Mouse (Mus musculus): ENCODE data around the gene Tenm2. TPM values are rescaled to one million over a fixed set of nuclear protein-coding genes. Genes with fewer than 3 reads are reported as not detected.
A peak's percentile ranks its signal among the peaks of the same experiment; 100 is the strongest.

Gene Tenm2
- polyA plus RNA-seq, 1 experiment from 2014 or later: 1.7 TPM

DNA sequence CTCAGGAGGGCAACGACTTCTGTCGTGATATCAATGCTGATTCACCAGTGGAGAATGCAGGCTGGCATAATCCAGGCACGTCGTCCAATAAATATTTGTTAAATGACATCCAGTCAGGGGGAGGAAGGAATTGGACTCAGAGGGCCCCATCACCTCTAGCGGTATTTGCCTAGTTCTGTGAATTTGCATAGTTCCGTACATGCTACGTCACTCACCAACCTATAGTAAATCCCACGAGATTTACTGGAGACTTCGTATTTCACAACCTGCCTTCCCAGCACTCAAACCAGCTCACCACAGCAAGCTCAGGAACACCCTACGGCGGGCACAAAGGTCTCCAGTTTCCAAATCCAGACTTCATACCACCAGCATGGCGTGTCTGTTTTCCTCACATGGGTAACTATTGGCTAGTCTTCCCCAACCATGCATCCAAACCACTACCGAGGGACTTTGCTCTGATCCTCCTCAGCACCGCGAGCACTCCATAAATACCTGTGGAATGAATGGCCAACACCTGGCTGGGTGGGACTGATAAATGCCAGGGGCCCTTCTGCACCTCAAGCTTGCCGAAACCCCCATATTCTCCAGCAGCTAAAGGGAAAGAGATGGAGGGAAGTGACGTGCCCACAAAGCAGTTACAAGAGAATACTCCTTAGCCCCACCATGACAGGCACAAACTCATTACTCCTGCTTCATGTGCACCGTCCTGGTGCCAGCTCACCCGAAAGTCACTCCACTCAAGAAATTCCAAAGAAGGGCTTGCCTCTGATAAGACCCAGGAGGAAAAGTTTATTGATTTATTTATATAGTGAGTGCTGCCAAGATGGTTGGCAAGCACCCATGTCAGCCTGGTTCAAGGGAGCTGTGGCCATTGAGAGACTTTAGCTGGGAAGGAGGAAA is 1264.7 kb downstream of the Tenm2 start:
- H3K9me3 ChIP-seq: no peaks in the 10 kb centered on the region
- WGBS: 77% methylated on average over 19 of the region's 19 CpGs
- no peak for DNase-seq (ENCODE audit: low spot score)
- H3K27me3 ChIP-seq (ENCODE audit: insufficient read depth, poor library complexity, severe bottlenecking): peaks cover 16% of the 10 kb centered on the region; the same call in 1 of the 2 replicates
- peaks cover 17% of the 10 kb centered on the region for H3K4me1 ChIP-seq
- H3K27ac ChIP-seq: 0 out of 2 replicates have a peak overlapping the region, but pooled peaks have one; percentile 6
- 0 out of 2 replicates have a peak, but pooled peaks cover 5% of the 10 kb centered on the region for H3K36me3 ChIP-seq
- H3K4me3 ChIP-seq: no peak overlapping the region

DNA sequence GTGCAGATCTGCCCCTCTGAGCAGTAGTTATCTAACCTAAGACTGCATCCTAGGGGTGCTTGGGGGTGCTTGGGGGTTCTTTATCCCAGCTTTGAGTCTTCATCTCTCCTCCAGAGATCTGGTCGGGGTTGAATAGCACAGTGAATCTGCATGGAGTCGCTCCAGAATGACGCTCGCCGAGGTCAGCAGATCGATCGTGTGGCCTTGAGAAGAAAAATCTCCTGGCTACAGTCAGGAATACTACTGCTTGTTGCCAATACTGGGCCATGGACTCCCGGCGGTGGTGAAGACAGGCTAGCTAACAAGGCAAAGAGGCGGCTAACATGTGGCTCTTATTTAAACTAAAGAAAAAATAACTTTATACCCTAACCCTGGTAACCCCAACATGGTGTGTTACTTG is 1267.5 kb downstream of the Tenm2 start:
- H3K27me3 ChIP-seq (ENCODE audit: insufficient read depth, poor library complexity, severe bottlenecking): peaks cover 4% of the 10 kb centered on the region; the same call in 1 of the 2 replicates
- H3K4me3 ChIP-seq: no peak overlapping the region
- H3K27ac ChIP-seq: no peak overlapping the region
- no peak for DNase-seq (ENCODE audit: low spot score)
- no peaks in the 10 kb centered on the region for H3K9me3 ChIP-seq
- 91% methylated on average over 10 of the region's 10 CpGs for WGBS
- H3K36me3 ChIP-seq: 0 out of 2 replicates have a peak, but pooled peaks cover 5% of the 10 kb centered on the region
- H3K4me1 ChIP-seq: peaks cover 25% of the 10 kb centered on the region

DNA sequence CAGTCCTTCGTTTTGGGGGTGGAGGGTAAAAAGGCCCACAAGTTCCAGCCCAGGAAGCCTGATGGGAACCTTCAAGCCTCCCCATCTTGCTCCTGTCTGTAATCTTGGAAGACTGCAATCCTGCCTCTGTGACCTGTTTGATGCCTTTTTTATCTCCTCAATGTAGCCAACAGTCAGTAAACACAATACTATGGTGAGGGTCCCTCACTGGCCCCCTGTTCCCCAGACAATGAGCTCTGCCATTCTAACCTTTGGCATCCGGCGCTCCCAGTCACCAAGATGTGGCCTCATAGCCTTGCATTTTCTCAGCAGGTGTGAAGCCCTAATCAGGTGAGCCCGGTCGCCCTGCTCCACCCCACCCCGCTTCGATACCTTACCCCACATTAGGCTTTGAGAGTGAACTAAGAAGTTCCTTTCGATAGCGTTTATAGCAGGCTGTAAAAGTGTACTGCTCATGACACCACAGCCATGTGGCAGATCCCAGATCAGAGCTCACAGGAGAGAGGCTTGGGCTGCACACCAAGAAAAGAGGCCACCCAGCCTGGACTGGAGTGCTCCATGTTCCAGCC is 1271.7 kb downstream of the Tenm2 start:
- H3K9me3 ChIP-seq: no peaks in the 10 kb centered on the region

DNA sequence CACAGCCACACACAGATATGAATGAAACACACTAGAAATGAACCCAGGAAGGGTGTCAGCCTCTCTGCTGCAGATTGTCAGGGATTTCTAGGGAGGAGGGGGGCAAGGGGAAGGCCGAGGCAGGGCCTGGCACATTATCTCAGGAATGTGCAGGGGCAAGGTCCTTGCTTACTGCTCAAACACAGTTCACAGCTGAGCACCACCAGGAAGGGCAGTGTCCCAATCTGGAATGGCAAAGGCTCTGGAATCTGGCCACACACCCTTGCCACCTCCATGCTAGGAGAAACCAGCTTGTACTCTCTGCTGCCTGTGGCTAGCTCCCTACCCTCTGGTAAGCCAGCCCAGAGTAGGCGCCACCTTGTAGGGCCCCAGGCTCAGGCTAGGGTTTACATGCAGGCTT is 1272.2 kb downstream of the Tenm2 start:
- H3K4me3 ChIP-seq: no peak overlapping the region
- no peaks in the 10 kb centered on the region for H3K9me3 ChIP-seq
- H3K27ac ChIP-seq: no peak overlapping the region; the same call in 1 of the 2 replicates
- H3K36me3 ChIP-seq: 0 out of 2 replicates have a peak, but pooled peaks cover 5% of the 10 kb centered on the region
- no peak for DNase-seq (ENCODE audit: low spot score)
- WGBS: 29% methylated on average over 2 of the region's 2 CpGs
- H3K27me3 ChIP-seq (ENCODE audit: insufficient read depth, poor library complexity, severe bottlenecking): no peaks in the 10 kb centered on the region
- peaks cover 22% of the 10 kb centered on the region for H3K4me1 ChIP-seq

More for the DNA sequence above, 1271.7 kb downstream of the Tenm2 start:
- no peaks in the 10 kb centered on the region for H3K27me3 ChIP-seq (ENCODE audit: insufficient read depth, poor library complexity, severe bottlenecking)
- DNase-seq (ENCODE audit: low spot score): no peak
- peaks cover 22% of the 10 kb centered on the region for H3K4me1 ChIP-seq
- 78% methylated on average over 9 of the region's 9 CpGs for WGBS
- H3K36me3 ChIP-seq: 0 out of 2 replicates have a peak, but pooled peaks cover 5% of the 10 kb centered on the region
- H3K4me3 ChIP-seq: no peak overlapping the region
- no peak overlapping the region; the same call in 1 of the 2 replicates for H3K27ac ChIP-seq

DNA sequence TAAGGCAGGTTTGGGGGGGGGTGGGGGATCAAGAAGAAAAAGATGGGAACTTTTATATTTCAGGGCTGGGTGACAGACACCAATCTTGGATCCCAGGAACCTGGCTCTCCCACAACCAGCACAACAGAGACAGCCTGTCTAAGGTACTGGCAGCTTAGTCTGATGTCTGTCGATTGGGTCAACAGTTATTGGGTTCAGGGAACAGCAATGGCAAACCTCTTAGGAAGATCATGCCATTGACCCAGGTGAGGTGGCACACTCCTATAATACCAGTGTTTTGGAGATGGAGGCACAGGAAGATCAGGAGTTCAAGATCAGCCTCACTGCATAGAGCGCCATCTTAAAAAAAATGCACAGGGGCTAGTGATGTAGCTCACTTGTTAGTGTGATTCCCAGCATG is 1273.3 kb downstream of the Tenm2 start:
- Histone ChIP-seq H3K9me3 (no peaks in the 10 kb centered on the region), H3K4me3 (no peak overlapping the region), H3K4me1 (peaks cover 22% of the 10 kb centered on the region), H3K27ac (no peak overlapping the region), H3K27me3 (ENCODE audit: insufficient read depth, poor library complexity, severe bottlenecking) (no peaks in the 10 kb centered on the region), H3K36me3 (no peaks in the 10 kb centered on the region)
- 85% methylated on average over 2 of the region's 2 CpGs for WGBS
- DNase-seq (ENCODE audit: low spot score): no peak

DNA sequence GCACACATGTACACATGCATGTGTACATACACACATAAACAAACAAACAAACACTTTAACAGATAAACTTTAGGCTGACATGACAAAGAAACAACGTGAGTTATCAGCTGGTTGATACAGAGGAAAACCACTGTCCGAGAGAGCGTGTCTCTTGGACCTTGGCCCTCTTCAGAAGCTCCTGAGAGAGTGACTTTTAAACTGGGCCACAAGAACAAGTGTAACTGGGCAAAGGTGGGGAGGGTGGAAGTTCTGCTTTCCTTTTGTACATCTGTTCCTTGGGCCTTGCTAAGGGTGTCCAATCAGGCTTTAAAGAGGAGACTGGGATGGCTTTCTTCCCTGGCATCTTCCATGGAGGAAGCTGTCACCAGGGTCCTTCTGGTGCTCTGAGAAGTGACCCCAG is 1276.5 kb downstream of the Tenm2 start:
- WGBS: 80% methylated on average over 3 of the region's 3 CpGs
- H3K4me3 ChIP-seq: no peak overlapping the region
- no peaks in the 10 kb centered on the region for H3K27me3 ChIP-seq (ENCODE audit: insufficient read depth, poor library complexity, severe bottlenecking)
- no peak for DNase-seq (ENCODE audit: low spot score)
- peaks cover 26% of the 10 kb centered on the region for H3K4me1 ChIP-seq
- H3K27ac ChIP-seq: no peak overlapping the region
- no peaks in the 10 kb centered on the region for H3K36me3 ChIP-seq
- H3K9me3 ChIP-seq: no peaks in the 10 kb centered on the region
